Mouse (Mus musculus) intestine, embryonic 16.5 days (tissue): ENCODE data around the gene Zfp69. TPM values are rescaled to one million over a fixed set of nuclear protein-coding genes. Genes with fewer than 3 reads are reported as not detected.

ENCODE experiments used
- ATAC-seq: fragments of 200-750 bp; cut with Nextera tagmentation; 2 replicates; pipeline ENCODE4 v1.8.0; 2017; ENCODE audit warnings: moderate TSS enrichment, moderate library complexity
- H3K27ac ChIP-seq: fragments of 300-500 bp; sonication (generic); 2 replicates; pipeline ENCODE4 v1.5.1; 2014; ENCODE audit warnings: mild to moderate bottlenecking, low read length
- H3K27me3 ChIP-seq: fragments of 300-500 bp; sonication (generic); replicated peaks from 2 replicates; pipeline ENCODE4 v1.6.1; 2014; ENCODE audit warnings: low read length, control low read depth, mixed read lengths; ENCODE audit not compliant: control insufficient read depth, insufficient read depth
- H3K36me3 ChIP-seq: fragments of 300-500 bp; sonication (generic); 2 replicates; pipeline ENCODE4 v1.6.1; 2014; ENCODE audit warnings: low read length, control low read depth; ENCODE audit not compliant: control insufficient read depth, insufficient read depth
- H3K4me1 ChIP-seq: fragments of 300-500 bp; sonication (generic); 2 replicates; pipeline ENCODE4 v1.6.1; 2014; ENCODE audit warnings: low read length, control low read depth, mixed read lengths; ENCODE audit not compliant: control insufficient read depth, insufficient read depth
- H3K4me2 ChIP-seq: fragments of 300-500 bp; sonication (generic); 2 replicates; pipeline ENCODE4 v1.6.1; 2014; ENCODE audit warnings: low read depth, low read length, control low read depth
- H3K4me3 ChIP-seq: fragments of 300-500 bp; sonication (generic); 2 replicates; pipeline ENCODE4 v1.5.1; 2014; ENCODE audit warnings: mild to moderate bottlenecking, low read length
- H3K9ac ChIP-seq: fragments of 300-500 bp; sonication (generic); 2 replicates; pipeline ENCODE4 v1.6.1; 2014; ENCODE audit warnings: low read depth, low read length
- H3K9me3 ChIP-seq: fragments of 300-500 bp; sonication (generic); 2 replicates; pipeline ENCODE4 v1.6.1; 2016; ENCODE audit warnings: low read length, control low read depth; ENCODE audit not compliant: control insufficient read depth
- WGBS: fragments of 180-500 bp; shearing (Covaris S2); extraction: QIAGEN DNeasy Blood & Tissue Kit; methylation state at CpG from one replicate; pipeline ENCODE4 v1.1.7; 2014; 5-methylcytosine and 5-hydroxymethylcytosine counted together
- microRNA-seq: library from miRNA; unstranded; fragments of <30 nt; microRNA quantifications from one replicate; pipeline ENCODE4, GENCODE M21; 2016
- polyA plus RNA-seq: library from polyadenylated mRNA; unstranded; fragments of >200 nt; fragmentation: Nextera tagmentation; extraction: Ambion mirVana; gene quantifications from 2 replicates; pipeline ENCODE4 v1.2.1, GENCODE M21; 2015

The Zfp69 gene
- polyA plus RNA-seq, 1 experiment from 2014 or later, result 4.8 TPM

DNA sequence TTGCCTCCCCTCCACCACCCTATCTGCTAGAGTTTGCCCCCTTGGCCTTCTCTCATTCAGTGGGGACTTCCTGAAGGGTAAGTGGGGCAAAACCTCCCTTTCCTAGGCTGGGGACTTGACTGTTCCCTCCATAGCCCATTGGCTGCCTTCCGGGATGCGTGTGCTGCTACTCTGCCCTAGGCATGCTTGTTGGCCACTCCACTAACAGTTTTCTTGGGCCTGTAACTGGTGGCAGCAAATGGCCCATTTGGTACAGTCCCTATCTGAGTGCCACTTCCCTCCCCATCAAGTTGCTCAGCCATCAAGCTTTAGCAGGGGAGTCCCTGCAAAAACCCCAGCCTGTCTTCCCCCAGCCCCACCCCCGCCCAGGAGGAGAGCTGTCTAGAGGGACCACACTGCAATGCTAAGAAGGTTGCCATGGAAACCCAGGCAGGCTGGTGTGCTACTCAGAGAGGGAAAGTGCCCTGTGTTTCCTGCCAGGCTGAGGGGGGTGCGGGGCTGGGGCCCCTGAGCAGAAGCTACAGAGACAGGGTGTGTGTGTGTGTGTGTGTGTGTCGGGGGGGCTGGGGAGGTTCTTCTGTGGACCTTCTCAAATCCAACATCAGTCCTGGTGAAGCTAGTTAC is 69.4 kb downstream of the Zfp69 start:
- peaks cover 4% of the 10 kb centered on the region for H3K4me1 ChIP-seq
- H3K27ac ChIP-seq, result no peak overlapping the region
- no peak overlapping the region for H3K9ac ChIP-seq
- no peaks in the 10 kb centered on the region for H3K9me3 ChIP-seq
- WGBS, result 45% methylated on average over 5 of the region's 5 CpGs
- no peaks in the 10 kb centered on the region for H3K36me3 ChIP-seq
- no peaks in the 10 kb centered on the region for H3K27me3 ChIP-seq
- no peak for ATAC-seq
- no peak overlapping the region for H3K4me3 ChIP-seq
- H3K4me2 ChIP-seq, result no peak overlapping the region

DNA sequence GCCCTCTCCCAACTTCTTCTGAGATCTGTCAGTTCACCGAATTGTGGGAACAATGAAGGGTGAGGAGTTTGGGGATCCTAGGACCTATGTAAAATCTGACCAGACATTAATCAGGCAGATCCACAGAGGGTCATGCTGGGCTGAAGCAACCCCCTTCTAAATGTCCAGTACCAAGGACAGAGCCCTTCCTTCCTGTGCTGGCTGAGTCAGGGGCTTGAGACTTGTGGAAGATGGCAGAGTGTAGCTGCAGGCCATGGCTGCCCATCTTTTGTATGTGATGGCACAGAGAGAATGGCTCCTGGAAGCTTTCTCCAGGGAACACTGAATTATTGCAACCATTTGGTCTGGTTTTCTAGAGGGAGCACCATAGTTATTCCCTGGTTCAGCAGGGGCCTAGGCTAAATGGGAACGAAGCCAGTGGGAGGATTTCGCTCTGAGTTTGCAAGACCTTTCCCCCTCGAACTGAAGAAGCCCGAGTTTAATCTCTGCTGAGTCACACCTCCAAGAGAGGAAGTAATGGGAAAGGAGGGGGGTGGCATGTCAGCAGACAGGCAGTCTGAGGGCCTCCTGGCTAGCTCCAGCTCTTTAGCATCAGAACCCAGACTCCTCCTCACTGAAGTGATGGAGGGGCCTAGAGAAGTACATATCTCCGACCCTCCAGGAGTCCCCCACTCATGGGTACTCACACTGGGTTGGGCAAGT is 70.6 kb downstream of the Zfp69 start:
- Histone ChIP-seq H3K4me1 (peaks cover 3% of the 10 kb centered on the region), H3K4me3 (no peak overlapping the region), H3K27me3 (no peaks in the 10 kb centered on the region), H3K4me2 (no peak overlapping the region), H3K27ac (no peak overlapping the region), H3K9me3 (no peaks in the 10 kb centered on the region), H3K9ac (no peak overlapping the region), H3K36me3 (no peaks in the 10 kb centered on the region)
- WGBS, result 55% methylated on average over 6 of the region's 6 CpGs
- no peak for ATAC-seq

Small RNA genes lying within 50 kb of the gene (microRNA-seq; reads per million reads assigned to microRNA genes)
- gene Mir7015, result not detected

Other genes with a start within 250 kb of the Zfp69 start
- gene Kcnq4, start 203.1 kb downstream of the Zfp69 start, polyA plus RNA-seq, result 2.0 and 2.3 TPM in 2 replicates
- 82.0 and 85.8 TPM in 2 replicates for gene Nfyc, start 120.1 kb downstream of the Zfp69 start, polyA plus RNA-seq
- gene Rims3, start 96.9 kb downstream of the Zfp69 start, polyA plus RNA-seq, result 0.82 and 0.88 TPM in 2 replicates
- gene Exo5, start 26.7 kb downstream of the Zfp69 start, polyA plus RNA-seq, result 23.9 and 26.9 TPM in 2 replicates
- 12.2 and 14.2 TPM in 2 replicates for gene Smap2, start 65.5 kb upstream of the Zfp69 start, polyA plus RNA-seq
- 4.5 and 4.7 TPM in 2 replicates for gene Col9a2, start 87.7 kb upstream of the Zfp69 start, polyA plus RNA-seq
- gene Zmpste24, start 146.5 kb upstream of the Zfp69 start, polyA plus RNA-seq, result 34.0 and 34.6 TPM in 2 replicates
- not detected in 2 replicates for gene Tmco2, start 157.5 kb upstream of the Zfp69 start, polyA plus RNA-seq